ENCODE assay signal across 8 mouse cellular contexts in the genomic region with DNA sequence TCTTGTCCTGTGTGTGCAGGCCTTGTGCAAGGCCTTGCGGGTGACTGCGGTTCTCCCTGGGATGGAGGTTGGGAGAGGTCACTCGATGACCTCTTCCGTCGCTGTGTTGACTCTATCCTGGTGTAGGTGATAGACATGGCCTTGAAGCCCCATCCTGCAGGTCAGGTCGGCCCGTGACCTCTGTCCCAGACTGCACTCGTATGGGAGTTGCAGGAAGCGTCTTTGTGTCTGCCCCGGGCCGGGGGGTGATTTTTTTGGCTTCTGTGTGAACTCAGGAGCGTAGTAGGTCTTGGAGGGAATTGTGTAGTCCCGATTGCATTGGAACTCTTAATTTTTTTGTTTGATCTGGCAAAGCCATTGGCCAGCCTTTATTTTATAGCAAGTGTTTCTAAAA. TPM values are rescaled to one million over a fixed set of nuclear protein-coding genes. Genes with fewer than 3 reads are reported as not detected.
DNase-seq lines count a peak whose midpoint lies in the region; ATAC-seq and TF ChIP-seq lines count a peak whose summit lies in the region.

No protein-coding gene starts in this region.

- WGBS in cerebellum, adult 2 months, result under 1% methylated on average over 13 of the region's 13 CpGs
- 12% methylated on average over 13 of the region's 13 CpGs for WGBS in liver, embryonic 12.5 days (ENCODE audit: insufficient replicate concordance)

- peak overlapping the region; percentile 76 for H3K9ac ChIP-seq in liver, embryonic 12.5 days

- TF ChIP-seq POLR2A in cerebellum, adult 2 months (IDR thresholded peaks at IDR 0.05; ENCODE audit: borderline replicate concordance, insufficient read depth, low read length), result no peak

- no peaks in the 10 kb centered on the region for H3K9me3 ChIP-seq in liver, embryonic 12.5 days (replicated peaks)

- peak overlapping the region; percentile 90 for H3K4me3 ChIP-seq in cerebellum, adult 2 months (replicated peaks; ENCODE audit: insufficient read depth, low read depth, low read length)
- H3K4me3 ChIP-seq in liver, embryonic 12.5 days, result peak overlapping the region; percentile 74

- DNase-seq in cerebellum, adult 2 months, result no peak
- DNase-seq in cerebellum, adult 11-12 months, result no peak
- DNase-seq in thymus, postnatal 10 days (ENCODE audit: low spot score in 2 of 2), result peak; percentile 44 to 46
- DNase-seq in thymus, postnatal 14 days, result no peak
- no peak for DNase-seq in embryo, embryonic 10.5 days (ENCODE audit: low spot score)
- DNase-seq in layer of hippocampus, postnatal 25 days (ENCODE audit: extremely low spot score in 1 of 2, low spot score in 1 of 2), result no peak
- DNase-seq in cerebellum, adult 9-10 months, result no peak

- H3K27ac ChIP-seq in cerebellum, adult 2 months (ENCODE audit: insufficient read depth, low read length), result peak overlapping the region; percentile 95
- H3K27ac ChIP-seq in liver, embryonic 12.5 days, result peak overlapping the region; percentile 81

- H3K36me3 ChIP-seq in liver, embryonic 12.5 days, result peaks cover 11% of the 10 kb centered on the region

- H3K4me1 ChIP-seq in cerebellum, adult 2 months (ENCODE audit: control insufficient read depth, insufficient read depth, low read length), result peaks cover 34% of the 10 kb centered on the region
- H3K4me1 ChIP-seq in liver, embryonic 12.5 days, result peaks cover 57% of the 10 kb centered on the region

- H3K27me3 ChIP-seq in cerebellum, adult 2 months (ENCODE audit: control insufficient read depth, insufficient read depth, low read length), result no peaks in the 10 kb centered on the region
- H3K27me3 ChIP-seq in liver, embryonic 12.5 days (replicated peaks), result no peaks in the 10 kb centered on the region

- ATAC-seq in liver, embryonic 12.5 days, result peak; percentile 66

- TF ChIP-seq CTCF in cerebellum, adult 2 months (IDR thresholded peaks at IDR 0.05; ENCODE audit: borderline replicate concordance, insufficient read depth, low read depth, low read length), result no peak

- H3K4me2 ChIP-seq in liver, embryonic 12.5 days, result peak overlapping the region; percentile 79

RNA-seq across cellular contexts. Expression of a gene that starts 0.6 kb away (rescaled TPM):
- polyA plus RNA-seq in cerebellum, adult 2 months (2012; rRNA removed), result 2,061 and 2,091 TPM in 2 replicates
- polyA plus RNA-seq in liver, embryonic 12.5 days (2016; fragmentation: Nextera tagmentation; extraction: Ambion mirVana), result 42.9 and 43.3 TPM in 2 replicates
- total RNA-seq in layer of hippocampus, postnatal 25 days (2021), result 1,000 to 10,000 TPM; 1,375 to 1,496 TPM

RNA-seq across cellular contexts. Expression of a gene that starts 58.9 kb away (rescaled TPM):
- polyA plus RNA-seq in cerebellum, adult 2 months (2012; rRNA removed), result 2.2 TPM in 2 replicates
- polyA plus RNA-seq in liver, embryonic 12.5 days (2016; fragmentation: Nextera tagmentation; extraction: Ambion mirVana), result 0.22 and 0.31 TPM in 2 replicates
- total RNA-seq in layer of hippocampus, postnatal 25 days (2021), result 1 to 10 TPM; 2.8 to 3.1 TPM

Comparison
In these comparisons a context has a peak if more than half of its experiments do, and no peak if none do; other contexts are left out.
1. DNase-seq: peak in thymus, postnatal 10 days (2 of 2); none in cerebellum, adult 2 months (0 of 2), cerebellum, adult 11-12 months (single experiment), thymus, postnatal 14 days (single experiment), embryo, embryonic 10.5 days (single experiment), layer of hippocampus, postnatal 25 days (0 of 2) and cerebellum, adult 9-10 months (single experiment).
2. RNA of a gene that starts 0.6 kb away (polyA plus RNA-seq): 2,061 to 2,091 TPM in cerebellum, adult 2 months; 42.9 to 43.3 TPM in liver, embryonic 12.5 days; every median in the first group is over 10 times any median in the second.